Mouse (Mus musculus) CH12.LX (cell line): ENCODE results near the gene Pqlc3.

Experiments
- BHLHE40 ChIP-seq: IDR thresholded peaks from 2 replicates; pipeline ENCODE4 v1.6.1; 2011; ENCODE audit warnings: mild to moderate bottlenecking, low read depth, low read length, improper control_type of control experiment
- CHD2 ChIP-seq: IDR thresholded peaks from 2 replicates; pipeline ENCODE4 v1.6.1; 2011; ENCODE audit warnings: low read length, improper control_type of control experiment
- CTCF ChIP-seq, 2 experiments: IDR thresholded peaks in 1 of 2; conservative IDR thresholded peaks in 1 of 2; 2 replicates each; pipeline ENCODE4 v1.5.1; 2011 to 2012; ENCODE audit warnings: low read depth in 2 of 2, low read length in 2 of 2, improper control_type of control experiment in 1 of 2, inconsistent platforms in 1 of 2, mild to moderate bottlenecking in 1 of 2, moderate library complexity in 1 of 2
- JUND ChIP-seq: conservative IDR thresholded peaks from 2 replicates; pipeline ENCODE4 v1.6.1; 2011; ENCODE audit warnings: low read depth, low read length, improper control_type of control experiment
- KAT2A ChIP-seq: IDR thresholded peaks from 2 replicates; pipeline ENCODE4 v1.6.1; 2012; ENCODE audit warnings: low read length, improper control_type of control experiment, inconsistent platforms; ENCODE audit not compliant: insufficient replicate concordance
- ZKSCAN1 ChIP-seq: IDR thresholded peaks from 2 replicates; pipeline ENCODE4 v1.6.1; 2012; ENCODE audit warnings: low read depth, inconsistent platforms, low read length, improper control_type of control experiment, borderline replicate concordance

GRCm38 (mm10) chr12:17049796-17050195, 49.6 kb upstream of the Pqlc3 start:
- TF ChIP-seq CHD2: no peak
- TF ChIP-seq CTCF (conservative IDR thresholded peaks at IDR 0.05 in 1 of 2, IDR thresholded peaks at IDR 0.05 in 1 of 2; ENCODE audit: low read depth in 2 of 2, low read length in 2 of 2): peak in 1 of 2 experiments; percentile 65; a peak in 2 of 4 replicates
- no peak for TF ChIP-seq ZKSCAN1
- no peak for TF ChIP-seq KAT2A
- TF ChIP-seq BHLHE40: no peak
- TF ChIP-seq JUND: no peak
